Mouse (Mus musculus) testis, adult 2 months (tissue): ENCODE measurements around the gene A130010J15Rik.

Experiments used
- CTCF ChIP-seq: fragments of 200-500 bp; IDR thresholded peaks from 2 replicates; pipeline ENCODE4 v1.5.1; 2012; ENCODE audit warnings: low read depth, mild to moderate bottlenecking, inconsistent platforms, low read length, moderate library complexity; ENCODE audit not compliant: control insufficient read depth, insufficient read depth, insufficient replicate concordance
- POLR2A ChIP-seq: fragments of 200-500 bp; IDR thresholded peaks from 2 replicates; pipeline ENCODE4 v1.6.1; 2012; ENCODE audit warnings: low read depth, mild to moderate bottlenecking, inconsistent platforms, low read length, moderate library complexity; ENCODE audit not compliant: control insufficient read depth

DNA sequence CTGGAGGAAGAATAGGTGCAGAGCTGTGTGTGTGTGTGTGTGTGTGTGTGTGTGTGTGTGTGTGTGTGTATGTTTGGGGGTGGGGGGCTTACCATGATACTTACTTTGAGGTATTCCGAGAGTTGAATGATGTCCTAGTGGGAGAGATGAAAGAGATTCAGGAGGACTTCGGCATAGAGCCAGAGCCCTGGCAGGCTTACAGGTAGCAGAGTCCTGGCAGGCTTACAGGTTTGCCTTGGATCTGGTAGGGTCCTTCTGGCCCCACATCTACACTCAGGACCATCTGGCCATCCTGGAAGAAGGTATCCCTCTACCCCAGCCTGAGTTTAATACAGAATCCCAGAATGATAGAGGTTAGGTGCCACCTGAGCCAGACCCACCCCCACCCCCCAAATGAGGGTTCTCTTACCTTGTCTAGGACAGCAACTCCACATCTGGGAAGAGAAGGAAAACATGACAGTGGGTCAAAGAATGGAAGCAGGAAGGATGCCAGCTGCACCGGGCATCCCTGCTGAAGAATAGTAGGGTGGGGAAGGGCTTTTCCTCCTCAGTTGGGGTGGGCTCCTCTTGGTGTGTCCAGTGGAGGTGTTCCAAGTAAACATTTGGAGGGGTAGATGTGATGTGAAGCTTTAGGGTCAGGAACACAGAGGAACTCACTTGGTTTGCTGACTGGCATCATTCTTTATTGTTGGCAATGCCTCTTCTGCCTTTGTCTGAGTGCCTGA, 26.7 kb downstream of the A130010J15Rik start:
- TF ChIP-seq CTCF: no peak
- TF ChIP-seq POLR2A: no peak
